Mouse (Mus musculus): ENCODE measurements around the gene Caln1. TPM values are rescaled to one million over a fixed set of nuclear protein-coding genes. Genes with fewer than 3 reads are reported as not detected.

Gene Caln1
- total and polyA plus RNA-seq, 2 experiments = 2.4 to 2.9 TPM

- no peaks in the 10 kb centered on the region for H3K4me1 ChIP-seq (ENCODE audit: control insufficient read depth, insufficient read depth, low read length)
- H3K36me3 ChIP-seq (ENCODE audit: control insufficient read depth, insufficient read depth, low read length) = peaks cover 18% of the 10 kb centered on the region
- H3K79me2 ChIP-seq (ENCODE audit: control insufficient read depth, insufficient read depth, low read length) = no peaks in the 10 kb centered on the region
- WGBS = 92% methylated on average over 15 of the region's 15 CpGs
- TF ChIP-seq POLR2A (IDR thresholded peaks at IDR 0.05; ENCODE audit: extremely low read depth, insufficient read depth, low read length) = no peak
- TF ChIP-seq CTCF (IDR thresholded peaks at IDR 0.05; ENCODE audit: low read depth, low read length) = no peak
- no peak overlapping the region for H3K9ac ChIP-seq (ENCODE audit: low read depth, low read length)
- no peaks in the 10 kb centered on the region for H3K27me3 ChIP-seq (ENCODE audit: control insufficient read depth, insufficient read depth, low read length)
- no peak overlapping the region for H3K27ac ChIP-seq (replicated peaks; ENCODE audit: insufficient read depth, low read depth, low read length)
- DNase-seq (ENCODE audit: extremely low read depth, low read depth, low spot score) = no peak
- no peak overlapping the region for H3K4me3 ChIP-seq (ENCODE audit: insufficient read depth, low read depth, low read length)
These were observed 28.6 kb upstream of the Caln1 start for GRCm38 (mm10) chr5:130340656-130341055.

- H3K79me2 ChIP-seq (ENCODE audit: control insufficient read depth, insufficient read depth, low read length) = no peaks in the 10 kb centered on the region
- H3K27me3 ChIP-seq (ENCODE audit: control insufficient read depth, insufficient read depth, low read length) = no peaks in the 10 kb centered on the region
- TF ChIP-seq CTCF (IDR thresholded peaks at IDR 0.05; ENCODE audit: low read depth, low read length) (no peak), POLR2A (IDR thresholded peaks at IDR 0.05; ENCODE audit: extremely low read depth, insufficient read depth, low read length) (no peak)
- no peak overlapping the region for H3K4me3 ChIP-seq (ENCODE audit: insufficient read depth, low read depth, low read length)
- DNase-seq (ENCODE audit: extremely low read depth, low read depth, low spot score) = no peak
- no peaks in the 10 kb centered on the region for H3K4me1 ChIP-seq (ENCODE audit: control insufficient read depth, insufficient read depth, low read length)
- 76% methylated on average over 7 of the region's 7 CpGs for WGBS
- no peak overlapping the region for H3K27ac ChIP-seq (replicated peaks; ENCODE audit: insufficient read depth, low read depth, low read length)
- H3K36me3 ChIP-seq (ENCODE audit: control insufficient read depth, insufficient read depth, low read length) = peaks cover 10% of the 10 kb centered on the region
- no peak overlapping the region for H3K9ac ChIP-seq (ENCODE audit: low read depth, low read length)
These were observed 24.3 kb upstream of the Caln1 start for GRCm38 (mm10) chr5:130344999-130345398.

- H3K27ac ChIP-seq (replicated peaks; ENCODE audit: insufficient read depth, low read depth, low read length) = no peak overlapping the region
- TF ChIP-seq CTCF (IDR thresholded peaks at IDR 0.05; ENCODE audit: low read depth, low read length) (no peak), POLR2A (IDR thresholded peaks at IDR 0.05; ENCODE audit: extremely low read depth, insufficient read depth, low read length) (no peak)
- DNase-seq (ENCODE audit: extremely low read depth, low read depth, low spot score) = no peak
- no peaks in the 10 kb centered on the region for H3K27me3 ChIP-seq (ENCODE audit: control insufficient read depth, insufficient read depth, low read length)
- no peaks in the 10 kb centered on the region for H3K79me2 ChIP-seq (ENCODE audit: control insufficient read depth, insufficient read depth, low read length)
- no peak overlapping the region for H3K9ac ChIP-seq (ENCODE audit: low read depth, low read length)
- no peaks in the 10 kb centered on the region for H3K4me1 ChIP-seq (ENCODE audit: control insufficient read depth, insufficient read depth, low read length)
- peaks cover 10% of the 10 kb centered on the region for H3K36me3 ChIP-seq (ENCODE audit: control insufficient read depth, insufficient read depth, low read length)
- no peak overlapping the region for H3K4me3 ChIP-seq (ENCODE audit: insufficient read depth, low read depth, low read length)
- 82% methylated on average over 2 of the region's 2 CpGs for WGBS
These were observed 23.4 kb upstream of the Caln1 start for GRCm38 (mm10) chr5:130345871-130346270.

- no peak for DNase-seq (ENCODE audit: extremely low read depth, low read depth, low spot score)
- no peak for TF ChIP-seq POLR2A (IDR thresholded peaks at IDR 0.05; ENCODE audit: extremely low read depth, insufficient read depth, low read length)
- TF ChIP-seq CTCF (IDR thresholded peaks at IDR 0.05; ENCODE audit: low read depth, low read length) = no peak
- Histone ChIP-seq H3K9ac (ENCODE audit: low read depth, low read length) (no peak overlapping the region), H3K4me1 (ENCODE audit: control insufficient read depth, insufficient read depth, low read length) (no peaks in the 10 kb centered on the region), H3K27ac (replicated peaks; ENCODE audit: insufficient read depth, low read depth, low read length) (no peak overlapping the region), H3K27me3 (ENCODE audit: control insufficient read depth, insufficient read depth, low read length) (no peaks in the 10 kb centered on the region), H3K36me3 (ENCODE audit: control insufficient read depth, insufficient read depth, low read length) (no peaks in the 10 kb centered on the region), H3K4me3 (ENCODE audit: insufficient read depth, low read depth, low read length) (no peak overlapping the region), H3K79me2 (ENCODE audit: control insufficient read depth, insufficient read depth, low read length) (no peaks in the 10 kb centered on the region)
- WGBS = 62% methylated on average over 7 of the region's 7 CpGs
These were observed 14.0 kb upstream of the Caln1 start for GRCm38 (mm10) chr5:130355223-130355622.

GRCm38 (mm10) chr5:130363111-130363510, 6.1 kb upstream of the Caln1 start:
- no peaks in the 10 kb centered on the region for H3K4me1 ChIP-seq (ENCODE audit: control insufficient read depth, insufficient read depth, low read length)
- H3K36me3 ChIP-seq (ENCODE audit: control insufficient read depth, insufficient read depth, low read length) = no peaks in the 10 kb centered on the region
- no peak overlapping the region for H3K27ac ChIP-seq (replicated peaks; ENCODE audit: insufficient read depth, low read depth, low read length)
- DNase-seq (ENCODE audit: extremely low read depth, low read depth, low spot score) = no peak
- 68% methylated on average over 4 of the region's 4 CpGs for WGBS
- TF ChIP-seq POLR2A (IDR thresholded peaks at IDR 0.05; ENCODE audit: extremely low read depth, insufficient read depth, low read length) = no peak
- no peak for TF ChIP-seq CTCF (IDR thresholded peaks at IDR 0.05; ENCODE audit: low read depth, low read length)
- no peak overlapping the region for H3K4me3 ChIP-seq (ENCODE audit: insufficient read depth, low read depth, low read length)
- no peak overlapping the region for H3K9ac ChIP-seq (ENCODE audit: low read depth, low read length)
- H3K27me3 ChIP-seq (ENCODE audit: control insufficient read depth, insufficient read depth, low read length) = 0 out of 2 replicates have a peak, but pooled peaks cover 3% of the 10 kb centered on the region
- no peaks in the 10 kb centered on the region for H3K79me2 ChIP-seq (ENCODE audit: control insufficient read depth, insufficient read depth, low read length)

GRCm38 (mm10) chr5:130363773-130364172, 5.5 kb upstream of the Caln1 start:
- no peaks in the 10 kb centered on the region for H3K79me2 ChIP-seq (ENCODE audit: control insufficient read depth, insufficient read depth, low read length)
- TF ChIP-seq POLR2A (IDR thresholded peaks at IDR 0.05; ENCODE audit: extremely low read depth, insufficient read depth, low read length) (no peak), CTCF (IDR thresholded peaks at IDR 0.05; ENCODE audit: low read depth, low read length) (no peak)
- H3K36me3 ChIP-seq (ENCODE audit: control insufficient read depth, insufficient read depth, low read length) = no peaks in the 10 kb centered on the region
- no peak for DNase-seq (ENCODE audit: extremely low read depth, low read depth, low spot score)
- no peaks in the 10 kb centered on the region for H3K4me1 ChIP-seq (ENCODE audit: control insufficient read depth, insufficient read depth, low read length)
- H3K9ac ChIP-seq (ENCODE audit: low read depth, low read length) = no peak overlapping the region
- H3K27ac ChIP-seq (replicated peaks; ENCODE audit: insufficient read depth, low read depth, low read length) = no peak overlapping the region
- H3K4me3 ChIP-seq (ENCODE audit: insufficient read depth, low read depth, low read length) = no peak overlapping the region
- H3K27me3 ChIP-seq (ENCODE audit: control insufficient read depth, insufficient read depth, low read length) = 0 out of 2 replicates have a peak, but pooled peaks cover 3% of the 10 kb centered on the region
- 33% methylated on average over 3 of the region's 3 CpGs for WGBS

Measured in liver, adult 2 months (tissue).